In the genomic region with DNA sequence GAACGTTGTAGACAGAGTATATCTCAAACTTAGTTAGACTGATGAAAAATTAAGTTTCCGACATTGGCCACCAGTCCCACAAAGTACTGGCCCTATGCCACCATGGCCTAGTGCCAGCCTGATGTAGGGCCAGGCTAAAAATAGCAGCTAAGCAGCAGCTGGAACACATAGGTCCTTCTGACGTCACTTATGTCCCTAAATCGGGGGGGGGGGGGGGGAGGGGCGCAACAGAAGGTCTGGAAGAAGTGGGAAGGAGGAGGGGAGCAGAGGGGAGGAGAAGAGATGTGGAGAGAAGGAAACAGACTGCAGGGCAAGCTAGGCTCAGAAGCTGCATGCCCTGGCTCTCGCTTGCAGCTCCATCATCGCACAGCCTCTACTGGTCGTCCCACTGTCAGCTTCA, we compare ENCODE assay signal across 9 mouse cellular contexts.
A peak's percentile ranks its signal among the peaks of the same experiment; 100 is the strongest.
DNase-seq lines count a peak whose midpoint lies in the region; ATAC-seq and TF ChIP-seq lines count a peak whose summit lies in the region.
"Had no signal": no experiment of that assay in that cellular context is flagged by ENCODE, and none has a peak within 500 bp of the region (broad histone marks: within the 10 kb centered on the region; RNA-seq: fewer than 3 reads in every experiment).

No protein-coding gene starts in this region.

- no peaks in the 10 kb centered on the region for H3K36me3 ChIP-seq in liver, adult 2 months (ENCODE audit: control insufficient read depth, insufficient read depth, low read length)
- H3K36me3 ChIP-seq in liver, embryonic 11.5 days (ENCODE audit: control insufficient read depth, insufficient read depth, low read length): no peaks in the 10 kb centered on the region
- no peaks in the 10 kb centered on the region for H3K36me3 ChIP-seq in heart, postnatal 0 days (replicated peaks; ENCODE audit: control insufficient read depth, insufficient read depth, low read length)
- 0 out of 2 replicates have a peak, but pooled peaks cover 3% of the 10 kb centered on the region for H3K36me3 ChIP-seq in lung, embryonic 16.5 days (ENCODE audit: control insufficient read depth, insufficient read depth, low read length)
- H3K36me3 ChIP-seq: embryonic facial prominence, embryonic 12.5 days had no signal

- no peak overlapping the region for H3K27ac ChIP-seq in liver, adult 2 months (replicated peaks; ENCODE audit: insufficient read depth, low read depth, low read length)
- H3K27ac ChIP-seq in liver, embryonic 11.5 days (ENCODE audit: low read depth, low read length): no peak overlapping the region
- H3K27ac ChIP-seq in heart, postnatal 0 days (ENCODE audit: low read depth): no peak overlapping the region
- H3K27ac ChIP-seq in lung, embryonic 16.5 days (ENCODE audit: low read length): no peak overlapping the region
- H3K27ac ChIP-seq: embryonic facial prominence, embryonic 12.5 days had no signal

- no peak for TF ChIP-seq CTCF in liver, adult 2 months (IDR thresholded peaks at IDR 0.05; ENCODE audit: low read depth, low read length)
- no peak for TF ChIP-seq CTCF in heart, postnatal 0 days (IDR thresholded peaks at IDR 0.05; ENCODE audit: low read depth)

- no peak overlapping the region for H3K9ac ChIP-seq in liver, adult 2 months (ENCODE audit: low read depth, low read length)
- H3K9ac ChIP-seq in liver, embryonic 11.5 days (ENCODE audit: low read depth, low read length): no peak overlapping the region
- H3K9ac ChIP-seq in heart, postnatal 0 days (replicated peaks; ENCODE audit: low read depth, low read length): no peak overlapping the region
- no peak overlapping the region for H3K9ac ChIP-seq in lung, embryonic 16.5 days (ENCODE audit: low read length)
- H3K9ac ChIP-seq: embryonic facial prominence, embryonic 12.5 days had no signal

- H3K4me1 ChIP-seq in liver, adult 2 months (ENCODE audit: control insufficient read depth, insufficient read depth, low read length): no peaks in the 10 kb centered on the region; the same call in none of the 2 replicates
- no peaks in the 10 kb centered on the region; the same call in 1 of the 2 replicates for H3K4me1 ChIP-seq in liver, embryonic 11.5 days (replicated peaks; ENCODE audit: control insufficient read depth, insufficient read depth, low read length)
- H3K4me1 ChIP-seq in heart, postnatal 0 days (ENCODE audit: control insufficient read depth, insufficient read depth): peaks cover 6% of the 10 kb centered on the region
- peaks cover 17% of the 10 kb centered on the region for H3K4me1 ChIP-seq in lung, embryonic 16.5 days (replicated peaks; ENCODE audit: control insufficient read depth, insufficient read depth, low read length)

- TF ChIP-seq POLR2A in liver, adult 2 months (IDR thresholded peaks at IDR 0.05; ENCODE audit: extremely low read depth, insufficient read depth, low read length): no peak

- WGBS in liver, adult 2 months: 53% methylated on average over 8 of the region's 8 CpGs
- 77% methylated on average over 7 of the region's 8 CpGs for WGBS in liver, embryonic 11.5 days
- 22% methylated on average over 8 of the region's 8 CpGs for WGBS in heart, postnatal 0 days
- 28% methylated on average over 7 of the region's 8 CpGs for WGBS in lung, embryonic 16.5 days

- no peak for ATAC-seq in liver, embryonic 11.5 days (replicated peaks; ENCODE audit: low FRiP score)
- ATAC-seq in heart, postnatal 0 days (ENCODE audit: insufficient read depth, low read depth): peak; percentile 77
- ATAC-seq in lung, embryonic 16.5 days (ENCODE audit: low read depth): peak; percentile 86
- ATAC-seq in frontal cortex, adult (ENCODE audit: low TSS enrichment): no peak

- H3K9me3 ChIP-seq in liver, embryonic 11.5 days (ENCODE audit: control insufficient read depth, low read length): no peaks in the 10 kb centered on the region
- no peaks in the 10 kb centered on the region for H3K9me3 ChIP-seq in heart, postnatal 0 days (replicated peaks; ENCODE audit: control insufficient read depth, low read length)
- H3K9me3 ChIP-seq in lung, embryonic 16.5 days (ENCODE audit: control insufficient read depth, low read length): peaks cover 3% of the 10 kb centered on the region; the same call in 1 of the 2 replicates
- H3K9me3 ChIP-seq: embryonic facial prominence, embryonic 12.5 days had no signal

- no peak overlapping the region for H3K4me2 ChIP-seq in liver, embryonic 11.5 days
- no peak overlapping the region for H3K4me2 ChIP-seq in heart, postnatal 0 days (ENCODE audit: low read depth, low read length)
- H3K4me2 ChIP-seq in lung, embryonic 16.5 days (ENCODE audit: low read depth, low read length): peak overlapping the region; percentile 25
- H3K4me2 ChIP-seq: embryonic facial prominence, embryonic 12.5 days had no signal

- H3K27me3 ChIP-seq in liver, adult 2 months (ENCODE audit: control insufficient read depth, insufficient read depth, low read length): no peaks in the 10 kb centered on the region
- H3K27me3 ChIP-seq in liver, embryonic 11.5 days (replicated peaks; ENCODE audit: control insufficient read depth, insufficient read depth, low read length): no peaks in the 10 kb centered on the region
- H3K27me3 ChIP-seq in heart, postnatal 0 days (ENCODE audit: control insufficient read depth, insufficient read depth, low read length): no peaks in the 10 kb centered on the region
- no peaks in the 10 kb centered on the region for H3K27me3 ChIP-seq in lung, embryonic 16.5 days (ENCODE audit: control insufficient read depth, insufficient read depth, low read depth, low read length)
- H3K27me3 ChIP-seq: embryonic facial prominence, embryonic 12.5 days had no signal

- H3K79me2 ChIP-seq in liver, adult 2 months (ENCODE audit: control insufficient read depth, insufficient read depth, low read length): peaks cover 43% of the 10 kb centered on the region

- 0 out of 2 replicates have a peak, but pooled peaks have one; percentile 32 for TF ChIP-seq EP300 in heart, postnatal 0 days (IDR thresholded peaks at IDR 0.05; ENCODE audit: low read depth)

- DNase-seq in liver, adult 2 months (ENCODE audit: extremely low read depth, low read depth, low spot score): peak; percentile 21
- no peak for DNase-seq in liver, embryonic 11.5 days (ENCODE audit: low spot score)
- peak; percentile 70 to 77 for DNase-seq in adrenal gland, postnatal 36 days
- DNase-seq in heart, postnatal 0 days (ENCODE audit: low spot score): peak; percentile 78
- no peak for DNase-seq in embryo, embryonic 10.5 days (ENCODE audit: low spot score)
- no peak for DNase-seq in ovary, postnatal 14 days (ENCODE audit: low spot score)

- H3K4me3 ChIP-seq in liver, adult 2 months (ENCODE audit: insufficient read depth, low read depth, low read length): no peak overlapping the region
- H3K4me3 ChIP-seq in liver, embryonic 11.5 days (ENCODE audit: low read depth, low read length): no peak overlapping the region
- H3K4me3 ChIP-seq in heart, postnatal 0 days (ENCODE audit: low read depth, low read length): no peak overlapping the region
- no peak overlapping the region for H3K4me3 ChIP-seq in lung, embryonic 16.5 days (ENCODE audit: low read length)
- H3K4me3 ChIP-seq: embryonic facial prominence, embryonic 12.5 days had no signal

Comparison
In these comparisons a context has a peak if more than half of its experiments do, and no peak if none do; other contexts are left out.
1. DNase-seq: peak in liver, adult 2 months (single experiment), adrenal gland, postnatal 36 days (2 of 2) and heart, postnatal 0 days (single experiment); none in liver, embryonic 11.5 days (single experiment), embryo, embryonic 10.5 days (single experiment) and ovary, postnatal 14 days (single experiment).
2. ATAC-seq: peak in heart, postnatal 0 days (single experiment) and lung, embryonic 16.5 days (single experiment); none in liver, embryonic 11.5 days (single experiment) and frontal cortex, adult (single experiment).